Mouse (Mus musculus) frontal cortex, postnatal 10 days (tissue): Measurements from ENCODE around the gene Gm47189.
"Not testable (repeated sequence)": the region's sequence is repeated elsewhere in the genome, so short reads cannot be mapped to it uniquely, and the experiment has no call there.

Experiments used
- DNase-seq, 2 experiments: peaks; one replicate each; pipeline ENCODE4 v3.0.0; 2022; ENCODE audit warnings: low spot score in 2 of 2, mixed read lengths in 1 of 2

Gm47189 gene

GRCm38 (mm10) chr14:41772341-41772740 lies at the start of gene Gm47189:
Gm47189 (minus strand) TSS chr14:41772441.
- not testable (repeated sequence) for DNase-seq

- peak; percentile 2 to 3 for DNase-seq
These were observed 16.3 kb downstream of the Gm47189 start for GRCm38 (mm10) chr14:41755931-41756330.

GRCm38 (mm10) chr14:41750514-41750913 lies 21.7 kb downstream of the Gm47189 start, which contains the start of gene Gm7929:
Gm7929 (minus strand) TSS chr14:41750614.
- not testable (repeated sequence) for DNase-seq

GRCm38 (mm10) chr14:41723437-41723836 lies 48.8 kb downstream of the Gm47189 start:
- not testable (repeated sequence) for DNase-seq

GRCm38 (mm10) chr14:41717180-41717579 lies 55.1 kb downstream of the Gm47189 start:
- DNase-seq = not testable (repeated sequence)
